Mouse (Mus musculus) MEL (cell line): ENCODE measurements around the gene Eif4a2.
"Not testable (repeated sequence)": the region's sequence is repeated elsewhere in the genome, so short reads cannot be mapped to it uniquely, and the experiment has no call there.

Experiments used
- CHD2 ChIP-seq: IDR thresholded peaks from 2 replicates; pipeline ENCODE4 v1.6.1; 2011; ENCODE audit warnings: low read length, improper control_type of control experiment
- E2F4 ChIP-seq: IDR thresholded peaks from 2 replicates; pipeline ENCODE4 v1.6.1; 2011; ENCODE audit warnings: low read depth, low read length, improper control_type of control experiment, borderline replicate concordance
- ETS1 ChIP-seq: IDR thresholded peaks from 2 replicates; pipeline ENCODE4 v1.6.1; 2012; ENCODE audit warnings: low read depth, mild to moderate bottlenecking, inconsistent platforms, low read length, improper control_type of control experiment, moderate library complexity
- GATA1 ChIP-seq: IDR thresholded peaks from 2 replicates; pipeline ENCODE4 v1.6.1; 2011; ENCODE audit warnings: low read depth, low read length, improper control_type of control experiment
- HCFC1 ChIP-seq: IDR thresholded peaks from 2 replicates; pipeline ENCODE4 v1.6.1; 2012; ENCODE audit warnings: low read depth, mild to moderate bottlenecking, inconsistent platforms, low read length, improper control_type of control experiment, moderate library complexity
- NELFE ChIP-seq: IDR thresholded peaks from 2 replicates; pipeline ENCODE4 v1.6.1; 2011; ENCODE audit warnings: low read depth, low read length, improper control_type of control experiment
- POLR2A ChIP-seq, 2 experiments: IDR thresholded peaks; 2 replicates each; pipeline ENCODE4 v1.6.1; 2011 to 2012; ENCODE audit warnings: low read length in 2 of 2, mild to moderate bottlenecking in 2 of 2, control low read depth in 1 of 2, improper control_type of control experiment in 1 of 2, low read depth in 1 of 2, moderate library complexity in 1 of 2; ENCODE audit not compliant: control insufficient read depth in 1 of 2, insufficient read depth in 1 of 2, poor library complexity in 1 of 2
- POLR2AphosphoS2 ChIP-seq: IDR thresholded peaks from 2 replicates; pipeline ENCODE4 v1.6.1; 2011; ENCODE audit warnings: low read length, improper control_type of control experiment
- POLR2AphosphoS5 ChIP-seq: IDR thresholded peaks from 2 replicates; pipeline ENCODE4 v1.6.1; 2012; ENCODE audit warnings: low read depth, borderline replicate concordance, mild to moderate bottlenecking, inconsistent platforms, low read length, moderate library complexity, mixed read lengths
- TAL1 ChIP-seq: IDR thresholded peaks from 2 replicates; pipeline ENCODE4 v1.6.1; 2012; ENCODE audit warnings: mild to moderate bottlenecking, inconsistent platforms, low read length, moderate library complexity, mixed read lengths

- not testable (repeated sequence) for TF ChIP-seq CHD2; POLR2AphosphoS2; E2F4; ETS1; POLR2A (IDR thresholded peaks at IDR 0.05; ENCODE audit: control insufficient read depth in 1 of 2, insufficient read depth in 1 of 2, low read depth in 1 of 2, low read length in 2 of 2, poor library complexity in 1 of 2); POLR2AphosphoS5; GATA1; HCFC1; TAL1; NELFE
These were observed 15.9 kb upstream of the Eif4a2 start for GRCm38 (mm10) chr16:23091345-23091744.
